Mouse (Mus musculus) layer of hippocampus, postnatal 10 days (tissue): Measurements from ENCODE around the gene Dnaaf1. TPM values are rescaled to one million over a fixed set of nuclear protein-coding genes. Genes with fewer than 3 reads are reported as not detected.

ENCODE experiments used
- DNase-seq, 2 experiments: peaks; one replicate each; pipeline ENCODE4 v3.0.0; 2021; ENCODE audit warnings: low spot score in 2 of 2
- total RNA-seq, 2 experiments: library from RNA; stranded (reverse); gene quantifications; 2 replicates each; pipeline ENCODE4 v1.2.3; 2021

Dnaaf1 gene
- total RNA-seq, 2 experiments from 2014 or later = 0.45 to 0.57 TPM

DNA sequence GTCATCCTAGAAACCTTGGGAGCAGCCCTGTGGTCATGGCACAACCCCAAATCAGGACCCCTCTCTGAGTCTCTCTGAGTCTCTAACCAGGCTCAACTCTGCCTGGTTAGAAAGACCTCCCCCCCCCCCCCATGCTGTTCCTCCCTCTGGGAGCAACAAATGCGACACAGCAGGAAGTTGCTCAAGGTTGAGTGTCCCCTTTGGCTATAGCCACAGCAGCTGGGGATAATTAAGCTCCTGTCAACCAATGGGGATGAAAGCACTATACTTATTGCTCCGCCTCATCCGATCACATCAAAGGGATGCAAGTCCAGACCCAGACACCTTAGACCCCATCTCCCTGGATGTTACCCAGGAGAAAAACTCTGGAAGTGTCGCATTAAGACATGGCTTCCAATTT is 47.5 kb downstream of the Dnaaf1 start:
- no peak for DNase-seq

DNA sequence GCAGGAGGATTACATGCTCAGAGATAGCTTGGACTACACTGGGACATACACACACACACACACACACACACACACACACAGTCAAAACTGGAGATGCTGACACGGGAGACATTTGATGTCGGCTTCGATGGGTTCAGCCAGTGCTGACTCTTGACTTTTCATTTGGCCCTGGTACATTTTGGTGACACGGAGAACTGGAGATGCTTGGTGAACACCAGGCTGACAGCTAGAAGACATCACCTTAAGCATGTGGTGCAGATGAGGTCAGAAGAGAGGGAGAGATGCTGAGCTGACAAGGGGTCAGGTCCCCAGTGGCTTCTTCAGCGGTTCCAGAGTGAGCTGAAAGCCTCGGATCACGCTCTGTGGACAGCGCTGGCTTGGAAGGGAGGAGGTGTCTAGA is 48.0 kb downstream of the Dnaaf1 start:
- no peak for DNase-seq

DNA sequence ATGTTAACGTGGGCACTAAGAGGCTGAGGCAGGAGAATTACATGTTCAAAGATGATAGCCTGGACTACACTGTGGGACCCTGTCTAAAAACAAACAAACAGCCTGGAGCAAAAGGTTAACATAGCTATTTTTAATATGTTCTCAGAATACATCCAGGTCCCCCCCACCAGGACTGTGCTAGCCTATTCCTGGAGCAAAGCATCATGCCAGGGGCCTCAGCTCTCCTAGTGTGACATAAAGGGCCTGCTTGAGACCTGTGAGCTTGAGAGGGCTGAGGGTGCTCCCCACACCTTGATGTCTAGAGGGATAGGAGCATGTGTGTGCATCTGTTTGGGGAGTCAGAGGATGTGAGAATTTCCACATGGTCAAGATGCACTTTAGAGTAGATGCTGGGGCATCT is 48.7 kb downstream of the Dnaaf1 start:
- no peak for DNase-seq

DNA sequence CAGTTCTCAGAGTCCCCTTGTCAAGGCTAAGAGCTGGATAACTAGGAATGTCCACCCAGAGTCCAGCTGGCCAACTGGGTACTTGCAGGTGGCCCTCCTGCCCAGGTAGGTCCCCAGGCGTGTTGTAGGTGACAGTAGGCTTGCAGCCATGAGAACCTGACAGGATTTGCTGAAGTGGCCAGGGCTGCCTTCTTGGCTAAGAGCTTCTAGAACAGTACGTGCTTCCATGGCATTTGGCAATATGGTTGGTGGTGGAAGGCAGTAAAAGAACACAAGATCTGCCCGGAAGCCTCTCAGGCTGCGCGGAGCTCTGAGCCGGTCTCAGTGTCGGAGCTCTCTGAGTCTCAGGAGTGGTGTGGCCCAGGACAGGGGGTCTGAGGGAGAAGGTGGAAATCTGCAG is 49.9 kb downstream of the Dnaaf1 start:
- DNase-seq = no peak

DNA sequence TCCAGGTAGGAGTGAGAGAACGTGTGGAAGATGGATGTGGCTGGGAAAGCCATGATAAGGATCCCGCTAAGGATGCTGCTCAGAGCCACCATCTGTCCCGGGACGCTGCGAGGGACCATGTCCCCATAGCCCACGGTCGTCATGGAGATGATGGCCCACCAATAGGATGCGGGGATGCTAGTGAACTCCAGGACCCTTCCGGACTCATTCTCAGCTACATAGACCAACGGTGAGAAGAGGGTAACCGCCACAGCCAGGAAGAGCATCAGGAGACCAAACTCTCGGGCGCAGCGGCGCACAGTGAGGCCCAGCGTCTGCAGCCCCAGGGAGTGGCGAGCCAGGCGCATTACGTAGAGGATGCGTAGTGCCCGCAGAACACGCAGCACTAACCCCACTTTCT is 50.8 kb downstream of the Dnaaf1 start:
- no peak for DNase-seq

DNA sequence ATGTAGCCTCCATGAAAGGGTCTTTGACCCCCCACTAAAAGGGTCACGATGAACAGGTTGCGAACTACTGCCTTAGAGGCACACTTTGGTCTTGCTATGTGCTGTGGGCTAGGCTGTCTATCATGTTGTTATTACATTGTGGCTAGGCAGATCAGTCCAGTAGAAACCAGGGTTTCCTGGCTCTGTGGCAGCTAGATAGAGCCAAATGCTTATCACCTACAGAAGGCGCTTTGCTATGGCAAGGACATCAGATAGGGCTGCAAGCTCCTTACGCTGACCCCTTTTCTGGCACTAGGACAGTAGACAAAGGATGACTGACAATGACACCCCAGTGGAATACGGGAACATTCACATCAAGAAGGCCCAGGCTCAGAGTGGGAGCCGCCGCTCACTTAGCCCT is 52.2 kb downstream of the Dnaaf1 start:
- no peak for DNase-seq

DNA sequence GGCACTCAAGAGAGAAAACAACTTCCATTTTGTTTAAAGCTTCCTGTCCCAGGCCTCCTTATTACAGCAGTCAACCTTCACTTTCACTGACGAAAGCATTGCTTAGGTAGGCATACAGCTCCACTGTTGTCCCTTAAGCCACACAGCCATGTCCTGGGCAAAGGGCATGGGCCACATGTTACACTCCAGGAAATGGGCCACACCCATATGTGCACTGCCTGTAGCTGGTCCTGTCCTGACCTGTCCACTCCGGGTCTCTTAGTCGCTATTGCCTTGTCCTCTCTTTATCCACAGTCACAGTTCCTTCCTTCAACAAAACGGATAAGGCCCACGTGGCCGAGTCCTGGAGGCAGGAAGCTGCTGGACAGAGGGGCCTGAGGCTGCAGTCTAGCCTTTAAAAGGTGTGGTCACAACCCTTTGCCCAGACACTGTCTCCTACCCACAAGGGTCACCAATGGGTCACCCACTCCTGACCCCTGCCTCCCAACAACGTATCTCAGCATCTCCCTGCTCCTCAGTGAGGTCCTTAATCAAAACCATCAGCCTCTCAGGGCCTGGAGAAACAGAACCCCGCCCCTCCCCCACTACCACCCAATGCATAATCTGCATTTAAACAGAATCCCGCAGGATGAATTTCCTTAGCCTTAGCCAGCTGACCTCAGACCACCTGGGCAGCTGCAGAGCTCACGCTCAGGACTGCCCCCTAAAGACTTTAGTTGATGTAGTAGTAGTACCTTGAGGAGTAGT is 52.8 kb downstream of the Dnaaf1 start:
- DNase-seq = no peak

DNA sequence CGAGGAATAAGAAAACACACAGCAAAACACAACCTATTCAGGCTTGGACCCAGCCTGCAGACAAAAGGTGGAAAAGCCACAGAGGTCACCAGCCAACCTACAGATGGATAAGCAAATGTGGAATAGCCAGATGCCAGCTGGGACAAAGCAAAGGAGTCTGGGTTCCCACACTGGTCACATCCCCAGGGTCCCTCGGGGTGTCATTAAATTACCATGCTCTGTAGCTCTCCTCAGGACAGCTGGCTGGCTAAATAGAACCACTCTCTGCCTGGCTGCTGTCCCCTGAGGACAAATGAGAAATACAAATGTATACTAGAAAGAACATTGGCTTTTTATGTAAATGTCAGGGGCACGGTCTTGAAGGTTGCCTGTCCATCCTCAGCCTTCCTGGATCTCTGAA is 55.8 kb downstream of the Dnaaf1 start:
- no peak for DNase-seq

DNA sequence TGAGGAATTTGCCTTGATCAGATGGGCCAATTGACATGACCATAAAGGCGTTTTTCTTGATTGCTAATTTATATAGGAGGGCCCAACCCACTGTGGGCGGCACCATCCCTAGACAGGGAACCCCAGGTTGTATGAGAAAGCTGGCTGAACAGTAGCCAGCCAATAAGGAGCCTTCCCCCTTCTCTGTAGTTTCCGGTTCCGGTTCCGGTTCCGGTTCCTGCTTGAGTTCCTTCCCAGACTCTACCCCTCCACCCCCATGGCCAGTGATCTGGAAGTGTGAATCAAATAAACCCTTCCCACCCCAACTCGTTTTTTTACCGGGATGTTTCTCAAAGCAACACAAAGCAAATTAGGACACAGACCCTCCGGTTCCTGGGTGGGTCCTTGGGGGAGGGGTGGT is 57.2 kb downstream of the Dnaaf1 start:
- DNase-seq = no peak

DNA sequence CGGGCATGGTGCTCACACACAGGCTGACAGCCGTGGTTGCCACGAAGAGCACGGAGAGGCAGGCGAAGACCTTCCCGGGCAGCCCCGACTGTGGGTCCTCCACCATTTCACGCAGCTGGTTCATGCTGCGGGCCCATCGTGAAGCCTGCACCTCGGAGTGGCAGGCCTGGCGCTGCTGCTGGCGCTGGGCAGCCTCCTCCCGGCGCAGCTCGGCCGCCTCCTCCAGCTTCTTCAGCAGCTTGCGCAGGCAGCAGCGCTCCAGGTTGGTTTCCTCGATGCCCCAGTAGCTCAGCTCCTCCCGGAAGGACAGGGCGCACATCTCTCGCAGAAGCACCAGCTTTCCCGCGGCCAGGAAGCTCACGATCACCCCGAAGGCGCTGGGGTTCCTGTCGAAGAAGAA is 57.9 kb downstream of the Dnaaf1 start:
- no peak for DNase-seq

DNA sequence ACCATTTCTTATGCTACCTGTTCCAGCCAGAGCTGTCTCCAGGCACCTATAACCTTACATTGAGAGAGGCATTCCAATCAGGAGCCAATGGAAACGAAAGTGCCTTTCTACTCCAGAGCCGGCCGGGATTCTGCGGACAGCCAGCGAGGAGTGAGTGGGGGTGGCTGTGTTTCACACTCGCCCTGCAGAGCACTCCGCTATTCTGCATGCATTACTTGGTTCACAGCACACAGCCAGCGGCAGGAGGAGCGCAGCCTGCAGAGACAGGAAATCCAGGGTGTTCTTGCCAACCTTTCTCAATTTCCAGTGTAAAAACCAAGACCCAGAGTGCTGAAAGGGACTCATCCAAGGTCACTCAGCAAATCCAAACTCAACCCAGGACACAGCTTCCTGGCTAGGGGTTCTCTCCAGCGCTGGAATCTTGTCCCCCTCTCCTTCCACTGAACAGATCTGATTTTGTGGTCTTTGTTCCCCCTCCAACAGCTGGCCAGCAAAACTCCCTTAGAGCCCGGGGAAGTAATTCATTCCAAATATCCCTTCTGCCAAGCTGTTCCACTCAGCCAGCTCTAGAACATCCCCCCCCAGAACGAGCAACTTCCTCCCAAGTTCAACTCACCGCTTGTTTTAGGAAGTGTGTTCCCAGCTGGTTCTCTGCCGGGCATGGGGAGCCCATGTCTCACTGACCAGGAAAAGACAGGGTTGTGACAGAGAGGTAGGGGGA is 59.7 kb downstream of the Dnaaf1 start:
- no peak for DNase-seq

DNA sequence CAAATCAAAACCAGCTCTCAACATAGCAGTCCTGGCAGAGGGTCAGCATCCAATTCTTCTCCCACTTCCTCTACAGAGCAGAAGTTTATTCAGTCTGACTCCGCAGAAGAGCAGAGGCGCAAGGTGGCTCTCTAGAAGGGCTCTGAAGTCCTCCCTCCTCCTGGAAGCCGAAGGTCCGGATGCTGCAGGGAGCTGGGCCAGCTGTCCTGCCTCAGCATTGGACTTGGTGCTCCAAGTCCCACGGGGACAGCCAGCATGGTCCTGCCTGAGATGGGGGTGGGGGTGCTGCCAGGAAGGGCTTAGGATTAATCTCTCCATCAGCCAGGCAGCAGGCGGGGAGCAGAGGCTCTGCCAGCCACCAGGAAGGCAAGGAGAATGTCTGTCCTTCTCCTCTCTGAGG is 60.3 kb downstream of the Dnaaf1 start, which contains the start of gene Kcng4:
Kcng4 (minus strand) TSS at position 303 of the 400 bp plus-strand sequence.
- peak; percentile 9 to 21 for DNase-seq

DNA sequence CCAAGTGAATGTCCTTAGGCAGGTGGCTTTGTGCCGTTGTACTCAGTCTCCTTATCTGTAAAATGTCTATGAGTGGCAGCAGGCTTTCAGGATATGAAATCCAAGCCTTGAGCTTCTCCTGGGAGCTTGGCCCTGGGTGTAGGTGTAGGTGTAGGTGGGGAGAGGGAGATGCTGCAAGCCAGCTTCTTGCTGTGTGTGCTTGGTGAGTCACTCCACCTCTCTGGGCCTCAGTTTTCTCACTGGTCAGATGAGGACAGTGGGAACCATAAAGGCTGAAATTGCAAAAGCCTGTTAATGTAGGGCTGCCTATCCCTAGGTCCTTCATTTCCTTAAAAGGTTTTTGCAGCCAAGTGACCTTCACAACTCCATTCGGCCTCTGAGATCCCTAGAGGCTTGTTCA is 60.9 kb downstream of the Dnaaf1 start:
- DNase-seq = no peak

DNA sequence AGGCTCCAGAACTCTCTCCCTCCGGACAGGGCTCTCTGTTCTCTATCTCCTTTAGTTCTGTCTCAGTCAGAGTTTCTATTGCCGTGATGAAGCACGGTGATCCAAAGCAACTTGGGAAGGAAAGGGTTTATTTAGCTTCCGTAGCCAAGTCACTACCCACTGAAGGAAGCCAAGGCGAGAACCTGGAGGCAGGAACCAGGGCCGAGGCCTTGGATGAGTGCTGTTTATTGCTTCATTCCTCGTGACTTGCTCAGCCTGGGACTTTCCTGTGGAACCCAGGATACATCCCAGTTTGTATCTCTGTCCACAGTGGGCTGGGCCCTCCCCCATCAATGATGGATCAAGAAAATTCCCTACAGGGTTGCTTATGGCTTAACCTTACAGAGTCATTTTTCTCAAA is 61.7 kb downstream of the Dnaaf1 start:
- no peak for DNase-seq

DNA sequence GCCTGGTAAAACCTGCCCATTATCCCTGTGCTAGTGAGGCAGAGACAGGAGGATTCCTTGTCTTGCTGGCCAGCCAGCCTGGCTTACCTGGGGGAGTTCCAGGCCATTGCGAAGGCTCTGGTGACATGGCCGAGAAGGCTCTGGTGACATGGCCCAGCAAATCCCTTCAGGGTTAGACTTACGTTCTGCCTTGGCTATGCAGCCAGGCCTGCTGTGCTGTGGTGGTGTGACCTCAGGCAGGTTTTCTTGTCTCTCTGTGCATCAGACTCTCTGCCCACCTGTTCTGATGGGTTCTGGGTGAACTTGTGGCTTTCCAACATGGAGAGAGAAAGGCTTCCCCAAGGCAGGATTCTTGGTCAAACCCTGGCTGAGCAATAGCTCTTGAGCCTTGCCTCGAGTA is 62.3 kb downstream of the Dnaaf1 start:
- no peak for DNase-seq

DNA sequence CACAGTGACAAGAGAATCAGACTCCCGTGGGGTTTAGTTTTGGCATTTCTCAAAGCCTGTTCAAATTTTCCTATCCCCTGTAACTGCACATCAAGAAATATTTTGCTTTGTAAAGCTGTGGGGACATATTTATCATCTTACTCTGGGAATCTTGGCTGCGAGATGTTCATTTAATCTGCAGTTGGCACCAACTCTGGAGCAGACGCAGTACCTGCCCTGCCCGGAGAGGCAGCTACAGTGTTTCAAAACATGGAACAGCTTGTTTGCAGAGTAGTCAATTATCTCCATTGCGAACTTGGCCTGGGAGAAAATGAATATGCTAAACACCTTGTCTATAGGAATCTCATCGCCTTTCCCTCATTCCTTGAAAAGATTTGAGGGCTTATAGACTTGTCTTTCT is 63.2 kb downstream of the Dnaaf1 start:
- DNase-seq = no peak

DNA sequence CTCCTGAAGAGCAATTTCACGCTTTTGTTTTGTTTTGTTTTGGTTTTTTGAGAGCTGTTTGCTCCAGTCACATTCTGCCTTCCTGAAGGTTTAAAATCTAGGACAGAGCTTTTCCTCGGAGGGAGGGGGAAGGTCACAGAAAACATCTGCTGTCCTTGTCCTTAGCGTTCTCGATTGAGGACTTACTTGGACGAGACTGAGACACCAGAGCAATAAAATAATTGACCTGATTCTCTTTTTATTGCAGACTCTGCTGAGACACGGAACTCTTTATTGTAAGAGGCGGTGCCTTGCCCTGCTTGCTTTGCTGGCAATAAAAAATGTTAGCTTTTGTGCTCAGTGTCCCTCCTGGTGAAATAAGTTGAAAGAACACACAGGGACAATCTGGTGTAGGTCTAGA is 64.8 kb downstream of the Dnaaf1 start:
- no peak for DNase-seq

DNA sequence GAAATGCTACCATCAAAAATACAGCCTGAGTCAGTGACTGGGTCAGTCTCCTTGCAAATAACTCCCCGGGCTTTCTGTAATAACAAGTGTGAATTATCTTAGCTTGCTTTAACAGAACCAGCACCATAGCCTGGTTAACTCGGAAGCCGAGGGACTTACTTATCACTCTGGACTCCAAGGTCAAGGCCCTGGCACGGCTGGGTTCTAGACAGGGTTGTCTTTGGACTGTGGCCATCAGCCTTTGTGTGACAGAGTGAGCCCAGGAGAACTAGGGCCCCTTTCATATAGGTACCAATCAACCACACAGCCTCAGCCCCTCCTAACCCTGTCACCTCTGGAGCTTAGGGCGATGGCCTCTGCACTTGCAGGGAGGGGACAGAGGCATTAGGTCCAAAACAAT is 66.0 kb downstream of the Dnaaf1 start:
- no peak for DNase-seq

DNA sequence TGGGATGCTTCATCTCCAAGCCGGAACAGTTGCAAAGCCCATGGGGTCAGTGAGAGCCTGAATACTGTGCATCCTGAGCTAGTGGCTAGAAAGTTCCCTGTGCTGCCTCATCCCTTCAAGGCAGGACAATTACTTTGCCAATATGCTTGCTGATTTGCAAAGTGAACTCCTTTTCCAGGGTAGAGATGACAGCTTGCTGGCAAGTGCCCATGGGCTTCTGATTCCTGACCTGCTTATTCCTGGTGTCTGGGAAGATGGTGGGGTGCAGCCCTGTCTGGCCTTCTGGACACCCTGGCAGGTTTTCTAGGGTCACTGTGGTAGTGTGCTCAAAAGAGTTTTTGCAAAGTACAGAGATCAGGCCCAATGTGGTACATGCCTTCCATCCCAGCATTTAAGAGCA is 67.9 kb downstream of the Dnaaf1 start:
- no peak for DNase-seq

DNA sequence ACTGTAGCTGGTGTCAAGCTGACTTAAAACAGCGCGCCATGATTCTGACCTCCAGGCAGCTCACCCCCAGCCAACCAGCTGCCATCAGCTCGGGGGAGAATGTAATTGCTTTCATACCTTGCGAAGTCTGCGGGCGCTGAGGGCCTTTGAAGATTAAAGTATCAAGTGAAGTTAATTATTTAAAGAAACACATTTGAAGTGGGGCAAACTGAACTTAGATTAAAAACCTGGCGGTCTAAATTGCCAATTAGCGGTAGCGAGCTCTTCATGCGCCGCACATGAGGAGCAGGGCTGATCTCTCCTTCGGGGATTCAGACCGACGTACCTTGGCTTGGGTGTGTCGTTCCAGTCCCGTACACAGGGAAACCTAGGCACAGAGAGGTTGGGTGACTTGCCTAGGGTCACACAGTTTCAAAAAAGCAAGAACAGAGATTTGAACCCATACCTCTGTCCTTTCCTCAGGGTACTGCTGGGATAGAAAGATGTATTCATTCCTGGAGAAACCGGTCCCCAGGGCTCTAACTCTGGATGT is 69.5 kb downstream of the Dnaaf1 start:
- no peak for DNase-seq

DNA sequence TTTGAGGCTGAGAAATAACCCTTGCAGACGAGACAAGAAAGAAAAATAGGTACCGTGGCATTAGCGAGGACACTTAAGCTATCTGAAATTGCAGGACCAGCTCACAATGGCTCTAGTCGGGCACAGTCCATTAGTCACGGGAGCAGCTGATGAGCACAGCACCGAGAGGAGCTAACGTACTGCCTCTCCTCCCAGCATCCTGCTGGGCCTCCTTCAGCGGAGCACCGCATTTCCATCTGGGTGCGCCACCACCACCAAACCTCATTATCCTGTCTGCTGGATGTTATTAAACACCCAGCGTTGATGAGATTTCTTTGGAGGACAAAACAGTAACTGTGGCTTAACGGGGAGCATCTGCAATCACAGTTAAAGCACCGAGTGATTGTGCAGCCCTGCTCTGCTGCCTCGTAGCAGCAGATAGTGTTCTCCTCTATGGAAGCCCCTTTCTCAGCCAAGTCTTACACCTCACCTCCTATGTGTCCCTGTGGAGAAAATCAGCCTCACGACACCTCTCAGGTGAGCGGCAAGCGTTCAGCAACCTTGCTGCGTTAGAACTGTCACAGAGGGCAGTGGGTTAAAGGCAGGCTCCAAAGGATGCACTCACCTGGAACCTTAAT is 70.1 kb downstream of the Dnaaf1 start:
- DNase-seq = peak in 1 of 2 experiments; percentile 27

DNA sequence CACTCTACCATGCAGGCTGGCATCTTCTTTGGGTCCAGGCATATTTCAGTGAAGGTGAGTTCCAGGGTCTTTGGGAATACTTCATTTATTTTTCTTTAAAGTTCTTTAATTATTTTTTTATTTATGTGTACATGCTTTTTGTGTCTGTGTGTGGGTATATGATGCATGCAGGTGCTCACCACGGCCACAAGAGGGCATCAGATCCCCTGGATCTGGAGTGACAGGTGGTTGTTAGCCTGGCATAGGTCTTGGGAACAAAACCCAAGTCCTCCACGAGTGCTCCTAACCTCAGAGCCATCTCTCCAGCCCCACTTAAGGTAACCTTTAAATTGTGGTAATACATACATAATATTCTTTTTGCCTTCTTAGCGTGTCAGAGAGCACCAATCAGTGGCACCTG is 71.2 kb downstream of the Dnaaf1 start:
- DNase-seq = no peak
